Mouse (Mus musculus): ENCODE data around the gene Sntb2. TPM values are rescaled to one million over a fixed set of nuclear protein-coding genes. Genes with fewer than 3 reads are reported as not detected.

Gene Sntb2
- polyA plus RNA-seq, 1 experiment from 2014 or later = 1.3 TPM

Other genes with a start within 250 kb of the Sntb2 start
- gene Has3, start 65.5 kb upstream of the Sntb2 start, polyA plus RNA-seq (2015; fragmentation: Nextera tagmentation; extraction: Ambion mirVana) = 0.01 and 0.03 TPM in 2 replicates
- gene Utp4, start 42.1 kb upstream of the Sntb2 start, polyA plus RNA-seq (2015; fragmentation: Nextera tagmentation; extraction: Ambion mirVana) = 31.8 and 33.3 TPM in 2 replicates
- 20.1 and 23.7 TPM in 2 replicates for gene Vps4a, start 95.5 kb downstream of the Sntb2 start, polyA plus RNA-seq (2015; fragmentation: Nextera tagmentation; extraction: Ambion mirVana)
- 16.5 and 19.2 TPM in 2 replicates for gene Pdf, start 112.9 kb downstream of the Sntb2 start, polyA plus RNA-seq (2015; fragmentation: Nextera tagmentation; extraction: Ambion mirVana)
- gene Cog8, start 120.9 kb downstream of the Sntb2 start, polyA plus RNA-seq (2015; fragmentation: Nextera tagmentation; extraction: Ambion mirVana) = 17.9 and 19.8 TPM in 2 replicates
- gene Nip7, start 121.1 kb downstream of the Sntb2 start, polyA plus RNA-seq (2015; fragmentation: Nextera tagmentation; extraction: Ambion mirVana) = 33.9 and 37.4 TPM in 2 replicates
- gene Tmed6, start 129.9 kb downstream of the Sntb2 start, polyA plus RNA-seq (2015; fragmentation: Nextera tagmentation; extraction: Ambion mirVana) = 4.1 and 5.2 TPM in 2 replicates
- 6.4 and 6.8 TPM in 2 replicates for gene Terf2, start 160.8 kb downstream of the Sntb2 start, polyA plus RNA-seq (2015; fragmentation: Nextera tagmentation; extraction: Ambion mirVana)
- gene Cyb5b, start 214.9 kb downstream of the Sntb2 start, polyA plus RNA-seq (2015; fragmentation: Nextera tagmentation; extraction: Ambion mirVana) = 23.8 and 24.5 TPM in 2 replicates

Data from liver, embryonic 15.5 days (tissue).